Mouse (Mus musculus) neural tube, embryonic 15.5 days (tissue): ENCODE data around the gene Traf3ip1. TPM values are rescaled to one million over a fixed set of nuclear protein-coding genes. Genes with fewer than 3 reads are reported as not detected.
"Not testable (repeated sequence)": the region's sequence is repeated elsewhere in the genome, so short reads cannot be mapped to it uniquely, and the experiment has no call there.

ENCODE experiments used
- ATAC-seq: fragments of 200-750 bp; cut with Nextera tagmentation; 2 replicates; pipeline ENCODE4 v1.8.0; 2017; ENCODE audit warnings: mild to moderate bottlenecking, moderate TSS enrichment, moderate library complexity; ENCODE audit not compliant: low FRiP score
- H3K27ac ChIP-seq: fragments of 300-500 bp; sonication (generic); replicated peaks from 2 replicates; pipeline ENCODE4 v1.5.1; 2015; ENCODE audit warnings: mild to moderate bottlenecking, inconsistent platforms
- H3K27me3 ChIP-seq: fragments of 300-500 bp; sonication (generic); replicated peaks from 2 replicates; pipeline ENCODE4 v1.6.1; 2015; ENCODE audit warnings: inconsistent platforms
- H3K36me3 ChIP-seq: fragments of 300-500 bp; sonication (generic); 2 replicates; pipeline ENCODE4 v1.6.1; 2015; ENCODE audit warnings: inconsistent platforms
- H3K4me1 ChIP-seq: fragments of 300-500 bp; sonication (generic); 2 replicates; pipeline ENCODE4 v1.6.1; 2015; ENCODE audit warnings: inconsistent platforms
- H3K4me2 ChIP-seq: fragments of 300-500 bp; sonication (generic); 2 replicates; pipeline ENCODE4 v1.6.1; 2015; ENCODE audit warnings: inconsistent platforms, mild to moderate bottlenecking, moderate library complexity
- H3K4me3 ChIP-seq: fragments of 300-500 bp; sonication (generic); replicated peaks from 2 replicates; pipeline ENCODE4 v1.5.1; 2015; ENCODE audit warnings: mild to moderate bottlenecking, inconsistent platforms
- H3K9ac ChIP-seq: fragments of 300-500 bp; sonication (generic); replicated peaks from 2 replicates; pipeline ENCODE4 v1.6.1; 2015; ENCODE audit warnings: mild to moderate bottlenecking, inconsistent platforms
- H3K9me3 ChIP-seq: fragments of 300-500 bp; sonication (generic); replicated peaks from 2 replicates; pipeline ENCODE4 v1.6.1; 2016; ENCODE audit warnings: inconsistent platforms
- WGBS: fragments of 180-500 bp; shearing (Covaris S2); methylation state at CpG from one replicate; pipeline ENCODE4 v1.1.7; 2015; ENCODE audit warnings: mixed read lengths; 5-methylcytosine and 5-hydroxymethylcytosine counted together
- polyA plus RNA-seq: library from polyadenylated mRNA; unstranded; fragments of >200 nt; fragmentation: Nextera tagmentation; extraction: Ambion mirVana; gene quantifications from 2 replicates; pipeline ENCODE4 v1.2.1, GENCODE M21; 2015

Gene Traf3ip1
- polyA plus RNA-seq, 1 experiment from 2014 or later: 10.0 TPM

DNA sequence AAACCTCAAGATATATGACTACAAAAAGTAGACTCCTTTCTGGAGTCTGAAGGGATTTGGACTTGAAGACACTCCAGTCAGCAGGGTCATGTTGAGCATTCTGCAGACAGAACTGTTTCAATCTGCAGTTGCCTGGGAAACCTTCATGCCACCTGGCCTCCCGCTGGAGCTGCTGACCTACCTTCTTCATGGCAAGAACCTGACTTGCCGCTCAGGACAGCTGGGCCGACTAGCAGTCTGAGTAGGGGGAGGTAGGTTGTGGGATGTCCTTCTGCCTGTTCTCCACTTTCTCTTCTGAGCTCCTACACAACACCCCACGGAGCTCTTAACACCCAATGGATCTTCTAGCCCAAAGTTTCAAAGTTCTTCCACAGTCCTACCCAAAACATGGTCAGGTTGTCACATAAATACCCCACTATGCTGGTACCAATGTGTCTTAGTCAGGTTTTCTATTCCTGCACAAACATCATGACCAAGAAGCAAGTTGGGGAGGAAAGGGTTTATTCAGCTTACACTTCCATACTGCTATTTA, 24.5 kb upstream of the Traf3ip1 start:
- Histone ChIP-seq H3K27ac (no peak overlapping the region), H3K4me2 (no peak overlapping the region), H3K4me3 (no peak overlapping the region), H3K4me1 (no peaks in the 10 kb centered on the region), H3K9ac (no peak overlapping the region), H3K27me3 (no peaks in the 10 kb centered on the region), H3K9me3 (no peaks in the 10 kb centered on the region), H3K36me3 (no peaks in the 10 kb centered on the region)
- WGBS: 85% methylated on average over 4 of the region's 4 CpGs
- ATAC-seq: no peak

DNA sequence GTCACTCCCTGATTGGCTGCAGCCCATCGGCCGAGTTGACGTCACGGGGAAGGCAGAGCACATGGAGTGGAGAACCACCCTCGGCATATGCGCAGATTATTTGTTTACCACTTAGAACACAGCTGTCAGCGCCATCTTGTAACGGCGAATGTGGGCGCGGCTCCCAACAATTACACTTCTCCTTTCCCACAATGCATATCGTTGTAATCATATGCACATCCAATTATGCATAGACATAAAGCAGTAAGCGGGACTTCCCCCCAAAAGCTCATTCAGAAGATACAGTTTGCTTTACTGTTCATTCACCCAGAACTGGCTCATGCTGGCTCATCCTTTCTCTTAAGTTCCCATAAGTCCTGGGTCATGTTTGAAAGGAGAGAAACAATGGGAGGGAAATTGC, 16.3 kb upstream of the Traf3ip1 start:
- not testable (repeated sequence) for H3K36me3 ChIP-seq, H3K4me1 ChIP-seq, H3K4me2 ChIP-seq, H3K9me3 ChIP-seq, H3K27me3 ChIP-seq, H3K27ac ChIP-seq, ATAC-seq, H3K4me3 ChIP-seq, H3K9ac ChIP-seq
- WGBS: 96% methylated on average over 12 of the region's 13 CpGs

DNA sequence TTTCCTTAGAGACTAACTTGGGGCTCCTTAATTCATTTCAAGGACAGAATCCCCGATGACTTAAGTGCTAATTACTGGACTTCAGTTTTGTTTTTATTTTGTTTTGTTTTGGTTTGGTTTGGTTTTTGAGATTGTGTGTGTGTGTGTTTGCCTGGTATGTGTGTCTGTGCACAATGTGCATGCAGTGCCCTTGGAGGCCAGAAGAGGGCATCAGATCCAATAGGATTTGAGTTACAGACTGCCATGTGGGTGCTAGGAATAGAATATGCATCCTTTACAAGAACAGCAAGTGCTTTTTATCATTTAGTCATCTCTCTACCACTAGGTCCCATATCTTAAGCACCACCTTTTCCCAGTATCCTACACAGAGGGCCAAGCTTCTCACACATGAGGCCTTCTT, 15.5 kb upstream of the Traf3ip1 start:
- no peak overlapping the region for H3K4me2 ChIP-seq
- no peaks in the 10 kb centered on the region for H3K36me3 ChIP-seq
- no peaks in the 10 kb centered on the region for H3K27me3 ChIP-seq
- no peak overlapping the region for H3K27ac ChIP-seq
- 97% methylated on average over 1 of the region's 1 CpGs for WGBS
- no peaks in the 10 kb centered on the region for H3K4me1 ChIP-seq
- H3K4me3 ChIP-seq: no peak overlapping the region
- H3K9me3 ChIP-seq: no peaks in the 10 kb centered on the region
- no peak for ATAC-seq
- H3K9ac ChIP-seq: no peak overlapping the region

- ATAC-seq: no peak
- H3K27ac ChIP-seq: no peak overlapping the region
- H3K4me3 ChIP-seq: no peak overlapping the region
- 75% methylated on average over 7 of the region's 7 CpGs for WGBS
- no peaks in the 10 kb centered on the region for H3K27me3 ChIP-seq
- H3K4me1 ChIP-seq: no peaks in the 10 kb centered on the region
- no peaks in the 10 kb centered on the region for H3K36me3 ChIP-seq
- H3K4me2 ChIP-seq: no peak overlapping the region
- no peaks in the 10 kb centered on the region for H3K9me3 ChIP-seq
- H3K9ac ChIP-seq: no peak overlapping the region
Observed at GRCm38 (mm10) chr1:91482616-91483211, 11.7 kb upstream of the Traf3ip1 start.

DNA sequence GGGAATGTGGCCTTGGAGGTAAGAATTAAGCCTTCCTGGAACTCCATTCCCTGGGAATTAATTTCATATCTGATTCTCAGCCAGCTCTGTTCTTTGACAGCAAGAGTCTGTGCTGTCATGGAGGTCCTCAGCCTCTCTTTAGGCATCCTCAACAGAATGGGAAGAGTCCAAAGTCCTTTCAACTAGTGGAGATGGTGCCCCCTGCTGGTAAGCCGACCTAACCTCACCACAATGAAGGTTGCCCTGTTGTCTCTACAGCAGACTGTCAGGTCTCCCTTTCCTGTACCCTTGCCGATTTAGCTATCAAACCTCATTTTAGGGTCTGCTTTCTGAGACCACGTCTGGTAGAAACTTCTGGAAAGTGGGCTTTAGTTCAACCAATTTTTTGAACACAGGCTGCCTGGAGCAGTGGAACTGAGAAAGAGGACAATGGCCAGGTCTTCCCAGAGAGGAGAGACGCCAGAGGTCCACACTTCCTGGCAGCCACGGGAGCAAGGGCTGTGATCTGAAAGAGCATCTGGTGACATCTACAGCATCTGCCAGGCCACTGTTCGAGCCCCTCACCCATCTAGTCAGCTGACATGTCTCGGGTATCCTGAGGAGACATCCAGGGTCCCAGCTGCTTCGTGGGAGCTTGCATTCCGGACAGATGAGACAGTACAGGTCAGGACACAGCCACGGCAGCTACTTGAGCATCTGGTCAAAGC, 11.0 kb upstream of the Traf3ip1 start:
- Histone ChIP-seq H3K4me3 (no peak overlapping the region), H3K9ac (no peak overlapping the region), H3K4me1 (no peaks in the 10 kb centered on the region), H3K9me3 (no peaks in the 10 kb centered on the region), H3K36me3 (no peaks in the 10 kb centered on the region), H3K4me2 (no peak overlapping the region), H3K27ac (no peak overlapping the region), H3K27me3 (no peaks in the 10 kb centered on the region)
- no peak for ATAC-seq
- WGBS: 56% methylated on average over 10 of the region's 10 CpGs

DNA sequence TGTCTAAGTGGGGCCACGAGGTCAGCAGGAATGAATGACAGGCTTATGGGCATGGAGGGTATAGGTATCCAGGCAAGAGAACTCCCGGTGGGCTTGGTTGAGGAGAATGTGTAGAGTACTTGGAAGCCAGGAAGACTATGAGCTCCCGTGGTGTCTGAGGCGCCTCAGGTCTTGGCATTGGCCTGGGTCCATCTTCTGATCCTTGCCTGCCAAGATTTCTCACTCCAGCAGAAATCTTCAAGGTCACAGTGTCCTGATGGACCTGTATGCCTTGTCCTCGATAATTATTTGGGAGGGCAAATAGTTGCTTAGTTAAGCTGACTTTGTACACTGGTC, 10.5 kb upstream of the Traf3ip1 start:
- no peaks in the 10 kb centered on the region for H3K4me1 ChIP-seq
- no peak overlapping the region for H3K4me3 ChIP-seq
- H3K27ac ChIP-seq: no peak overlapping the region
- no peaks in the 10 kb centered on the region for H3K9me3 ChIP-seq
- H3K9ac ChIP-seq: no peak overlapping the region
- WGBS: 74% methylated on average over 5 of the region's 5 CpGs
- ATAC-seq: no peak
- H3K27me3 ChIP-seq: no peaks in the 10 kb centered on the region
- H3K4me2 ChIP-seq: no peak overlapping the region
- no peaks in the 10 kb centered on the region for H3K36me3 ChIP-seq

DNA sequence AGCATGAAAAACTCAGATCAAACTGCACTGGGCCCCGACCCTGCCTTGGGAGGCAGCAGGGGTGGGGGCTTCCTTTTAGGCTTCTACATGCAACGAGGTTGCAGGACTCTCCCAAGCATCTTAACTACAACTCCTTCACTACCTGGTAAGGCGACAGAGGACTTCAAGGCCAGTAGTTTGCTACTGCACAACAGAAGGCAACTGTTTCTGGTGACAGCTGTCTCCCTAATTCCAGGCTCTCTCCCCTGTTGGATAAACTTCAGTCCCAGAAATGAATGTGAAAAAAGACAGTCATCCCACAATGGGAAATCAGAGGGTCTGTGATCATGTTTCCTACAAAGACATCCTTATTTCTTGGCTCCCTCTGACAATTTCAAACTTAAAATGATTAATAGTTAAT, 9.0 kb upstream of the Traf3ip1 start:
- Histone ChIP-seq H3K27ac (no peak overlapping the region), H3K4me3 (no peak overlapping the region), H3K27me3 (no peaks in the 10 kb centered on the region), H3K9me3 (no peaks in the 10 kb centered on the region), H3K4me2 (no peak overlapping the region), H3K36me3 (no peaks in the 10 kb centered on the region), H3K9ac (no peak overlapping the region), H3K4me1 (no peaks in the 10 kb centered on the region)
- ATAC-seq: no peak
- WGBS: 75% methylated on average over 3 of the region's 3 CpGs

DNA sequence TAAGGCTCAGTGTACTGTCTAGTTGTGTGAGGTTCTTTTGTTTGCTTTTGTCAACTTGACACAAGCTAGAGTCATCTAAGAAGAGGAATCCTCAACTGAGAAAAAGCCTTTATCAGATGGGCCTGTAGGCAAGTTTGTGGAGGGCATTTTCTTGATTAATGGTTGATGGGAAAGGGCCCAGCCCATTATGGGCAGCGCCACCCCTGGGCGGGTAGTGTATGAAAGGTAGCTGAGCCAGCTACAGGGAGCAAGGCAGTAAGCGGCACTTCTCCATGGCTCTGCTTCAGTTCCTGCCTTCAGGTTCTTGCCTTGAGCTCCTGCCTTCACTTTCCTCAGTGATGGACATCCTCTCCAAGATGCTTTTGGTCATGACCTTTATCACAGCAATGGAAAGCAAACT, 8.3 kb upstream of the Traf3ip1 start:
- no peaks in the 10 kb centered on the region for H3K36me3 ChIP-seq
- ATAC-seq: no peak
- H3K4me2 ChIP-seq: no peak overlapping the region
- WGBS: 83% methylated on average over 3 of the region's 3 CpGs
- H3K4me1 ChIP-seq: no peaks in the 10 kb centered on the region
- no peaks in the 10 kb centered on the region for H3K9me3 ChIP-seq
- H3K27me3 ChIP-seq: no peaks in the 10 kb centered on the region
- no peak overlapping the region for H3K27ac ChIP-seq
- H3K9ac ChIP-seq: no peak overlapping the region
- H3K4me3 ChIP-seq: no peak overlapping the region

- H3K9me3 ChIP-seq: no peaks in the 10 kb centered on the region
- no peak overlapping the region for H3K9ac ChIP-seq
- no peak overlapping the region for H3K27ac ChIP-seq
- 83% methylated on average over 1 of the region's 1 CpGs for WGBS
- ATAC-seq: no peak
- H3K4me3 ChIP-seq: no peak overlapping the region
- H3K36me3 ChIP-seq: no peaks in the 10 kb centered on the region
- H3K4me2 ChIP-seq: no peak overlapping the region
- H3K27me3 ChIP-seq: no peaks in the 10 kb centered on the region
- H3K4me1 ChIP-seq: peaks cover 10% of the 10 kb centered on the region
Observed at GRCm38 (mm10) chr1:91490322-91490721, 4.1 kb upstream of the Traf3ip1 start.

DNA sequence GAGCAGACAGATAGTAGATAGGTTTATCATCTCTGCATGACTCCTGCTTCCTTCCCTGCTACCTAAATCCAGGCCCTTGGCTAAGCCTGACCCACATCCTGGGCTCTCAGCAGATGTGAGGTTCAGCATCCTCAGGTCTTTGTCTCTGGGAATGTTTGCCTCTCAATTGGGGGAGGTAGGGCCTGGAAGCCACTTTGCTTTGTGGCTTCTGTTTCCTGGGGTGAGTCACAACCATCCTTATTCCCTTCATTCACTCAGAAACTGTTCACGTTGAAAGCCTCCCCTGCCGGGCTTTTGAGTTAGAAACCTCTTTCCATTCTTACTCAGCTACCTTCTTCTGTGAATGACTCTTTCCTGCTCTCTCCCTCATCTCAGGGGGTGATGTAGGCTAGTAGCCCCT, 1.7 kb upstream of the Traf3ip1 start:
- Histone ChIP-seq H3K4me1 (peaks cover 28% of the 10 kb centered on the region), H3K4me2 (no peak overlapping the region), H3K9me3 (no peaks in the 10 kb centered on the region), H3K4me3 (no peak overlapping the region), H3K27ac (no peak overlapping the region), H3K27me3 (no peaks in the 10 kb centered on the region), H3K36me3 (no peaks in the 10 kb centered on the region), H3K9ac (no peak overlapping the region)
- WGBS: 5% methylated on average over 2 of the region's 2 CpGs
- no peak for ATAC-seq

- Histone ChIP-seq H3K36me3 (no peaks in the 10 kb centered on the region), H3K4me1 (peaks cover 28% of the 10 kb centered on the region), H3K9ac (no peak overlapping the region), H3K27ac (no peak overlapping the region), H3K9me3 (no peaks in the 10 kb centered on the region), H3K4me3 (peak overlapping the region; percentile 66), H3K4me2 (peak overlapping the region; percentile 74), H3K27me3 (no peaks in the 10 kb centered on the region)
- 48% methylated on average over 3 of the region's 3 CpGs for WGBS
- peak; percentile 28 for ATAC-seq
Observed at GRCm38 (mm10) chr1:91493938-91494337, 509 bp upstream of the Traf3ip1 start.

GRCm38 (mm10) chr1:91495321-91495720, 874 bp downstream of the Traf3ip1 start:
- Histone ChIP-seq H3K9ac (peak overlapping the region; percentile 67), H3K9me3 (no peaks in the 10 kb centered on the region), H3K36me3 (peaks cover 10% of the 10 kb centered on the region), H3K4me2 (peak overlapping the region; percentile 74), H3K27ac (no peak overlapping the region), H3K27me3 (no peaks in the 10 kb centered on the region), H3K4me3 (peak overlapping the region; percentile 66), H3K4me1 (peaks cover 28% of the 10 kb centered on the region)
- ATAC-seq: no peak; the same call in 1 of the 2 replicates
- WGBS: 51% methylated on average over 5 of the region's 5 CpGs
